Mouse (Mus musculus) limb, embryonic 14.5 days (tissue): Measurements from ENCODE around the gene Cd93. TPM values are rescaled to one million over a fixed set of nuclear protein-coding genes. Genes with fewer than 3 reads are reported as not detected.

Source experiments
- ATAC-seq: fragments of 200-750 bp; cut with Nextera tagmentation; 2 replicates; pipeline ENCODE4 v1.8.0; 2017; ENCODE audit warnings: low read depth, moderate number of reproducible peaks, moderate TSS enrichment; ENCODE audit not compliant: low FRiP score
- DNase-seq: peaks from one replicate; pipeline ENCODE4 v3.0.0-alpha.2; 2015; ENCODE audit warnings: low spot score
- H3K27ac ChIP-seq: fragments of 300-500 bp; sonication (generic); replicated peaks from 2 replicates; pipeline ENCODE4 v1.5.1; 2014; ENCODE audit warnings: low read depth, mild to moderate bottlenecking, low read length, moderate library complexity, mixed read lengths
- H3K27me3 ChIP-seq: fragments of 300-500 bp; sonication (generic); 2 replicates; pipeline ENCODE4 v1.6.1; 2014; ENCODE audit warnings: low read length, mixed read lengths; ENCODE audit not compliant: control insufficient read depth, insufficient read depth
- H3K36me3 ChIP-seq: fragments of 300-500 bp; sonication (generic); 2 replicates; pipeline ENCODE4 v1.6.1; 2014; ENCODE audit warnings: mild to moderate bottlenecking, low read length, moderate library complexity, mixed read lengths; ENCODE audit not compliant: control insufficient read depth, insufficient read depth
- H3K4me1 ChIP-seq: fragments of 300-500 bp; sonication (generic); 2 replicates; pipeline ENCODE4 v1.6.1; 2014; ENCODE audit warnings: antibody characterized with exemption, low read length, mixed read lengths; ENCODE audit not compliant: control insufficient read depth, insufficient read depth
- H3K4me2 ChIP-seq: fragments of 300-500 bp; sonication (generic); replicated peaks from 2 replicates; pipeline ENCODE4 v1.6.1; 2014; ENCODE audit warnings: low read depth, mild to moderate bottlenecking, low read length, moderate library complexity; ENCODE audit not compliant: severe bottlenecking
- H3K4me3 ChIP-seq: fragments of 300-500 bp; sonication (generic); replicated peaks from 2 replicates; pipeline ENCODE4 v1.5.1; 2014; ENCODE audit warnings: low read length
- H3K9ac ChIP-seq: fragments of 300-500 bp; sonication (generic); 2 replicates; pipeline ENCODE4 v1.6.1; 2014; ENCODE audit warnings: mild to moderate bottlenecking, low read depth, low read length, moderate library complexity; ENCODE audit not compliant: severe bottlenecking
- H3K9me3 ChIP-seq: fragments of 300-500 bp; sonication (generic); 2 replicates; pipeline ENCODE4 v1.6.1; 2016; ENCODE audit warnings: low read length; ENCODE audit not compliant: control insufficient read depth
- POLR2A ChIP-seq: fragments of 200-500 bp; IDR thresholded peaks from 2 replicates; pipeline ENCODE4 v1.8.0; 2012; ENCODE audit warnings: inconsistent platforms, mild to moderate bottlenecking, moderate library complexity, borderline replicate concordance; ENCODE audit not compliant: insufficient read depth, insufficient read length; ENCODE audit errors: extremely low read depth
- WGBS: fragments of 180-500 bp; shearing (Covaris S2); extraction: QIAGEN DNeasy Blood & Tissue Kit; methylation state at CpG from one replicate; pipeline ENCODE4 v1.1.7; 2014; 5-methylcytosine and 5-hydroxymethylcytosine counted together
- polyA plus RNA-seq, 2 experiments: library from polyadenylated mRNA; depleted of rRNA in 1 of 2; stranded (reverse) in 1 of 2; unstranded in 1 of 2; fragments of >200 nt; fragmentation: Nextera tagmentation in 1 of 2; extraction: Ambion mirVana in 1 of 2; gene quantifications; 2 replicates each; pipeline versions ENCODE4 v1.2.1 to v1.2.3; 2012 to 2014

Cd93 gene
- polyA plus RNA-seq, 2 experiments: 11.9 to 12.5 TPM

GRCm38 (mm10) chr2:148478141-148478701 is 34.9 kb upstream of the Cd93 start:
- WGBS: 54% methylated on average over 3 of the region's 3 CpGs
- no peak overlapping the region for H3K9ac ChIP-seq
- H3K36me3 ChIP-seq: no peaks in the 10 kb centered on the region
- no peaks in the 10 kb centered on the region for H3K9me3 ChIP-seq
- no peaks in the 10 kb centered on the region for H3K4me1 ChIP-seq
- no peak overlapping the region for H3K4me3 ChIP-seq
- H3K27ac ChIP-seq: no peak overlapping the region
- H3K4me2 ChIP-seq: no peak overlapping the region
- DNase-seq (peak; percentile 12), ATAC-seq (no peak)
- no peaks in the 10 kb centered on the region for H3K27me3 ChIP-seq
- no peak for TF ChIP-seq POLR2A

- H3K4me2 ChIP-seq: no peak overlapping the region
- no peak overlapping the region for H3K4me3 ChIP-seq
- no peaks in the 10 kb centered on the region for H3K9me3 ChIP-seq
- H3K27me3 ChIP-seq: no peaks in the 10 kb centered on the region
- DNase-seq: no peak
- no peak overlapping the region for H3K27ac ChIP-seq
- 72% methylated on average over 2 of the region's 2 CpGs for WGBS
- no peaks in the 10 kb centered on the region for H3K4me1 ChIP-seq
- no peak overlapping the region for H3K9ac ChIP-seq
- no peak for ATAC-seq
- no peaks in the 10 kb centered on the region for H3K36me3 ChIP-seq
- TF ChIP-seq POLR2A: no peak
Observed at GRCm38 (mm10) chr2:148477346-148477745, 34.0 kb upstream of the Cd93 start.

- no peak for DNase-seq
- Histone ChIP-seq H3K4me2 (no peak overlapping the region), H3K27ac (no peak overlapping the region), H3K4me3 (no peak overlapping the region), H3K36me3 (no peaks in the 10 kb centered on the region), H3K4me1 (no peaks in the 10 kb centered on the region), H3K9ac (no peak overlapping the region), H3K9me3 (no peaks in the 10 kb centered on the region), H3K27me3 (no peaks in the 10 kb centered on the region)
- ATAC-seq: no peak
- 82% methylated on average over 4 of the region's 4 CpGs for whole genome bisulfite sequencing
- no peak for TF ChIP-seq POLR2A
Observed at GRCm38 (mm10) chr2:148476576-148476975, 33.2 kb upstream of the Cd93 start.

GRCm38 (mm10) chr2:148475879-148476495 is 32.6 kb upstream of the Cd93 start:
- no peaks in the 10 kb centered on the region for H3K27me3 ChIP-seq
- TF ChIP-seq POLR2A: no peak
- no peak overlapping the region for H3K9ac ChIP-seq
- H3K27ac ChIP-seq: no peak overlapping the region
- no peak overlapping the region for H3K4me3 ChIP-seq
- no peaks in the 10 kb centered on the region for H3K9me3 ChIP-seq
- no peaks in the 10 kb centered on the region for H3K4me1 ChIP-seq
- WGBS: 64% methylated on average over 5 of the region's 5 CpGs
- no peak overlapping the region for H3K4me2 ChIP-seq
- no peaks in the 10 kb centered on the region for H3K36me3 ChIP-seq
- no peak for ATAC-seq
- DNase-seq: no peak

GRCm38 (mm10) chr2:148469341-148470238 is 26.2 kb upstream of the Cd93 start:
- ATAC-seq (no peak), DNase-seq (no peak)
- H3K4me1 ChIP-seq: no peaks in the 10 kb centered on the region
- WGBS: 49% methylated on average over 7 of the region's 7 CpGs
- no peaks in the 10 kb centered on the region for H3K36me3 ChIP-seq
- H3K27ac ChIP-seq: no peak overlapping the region
- H3K9me3 ChIP-seq: no peaks in the 10 kb centered on the region
- H3K9ac ChIP-seq: no peak overlapping the region
- H3K4me2 ChIP-seq: no peak overlapping the region
- no peak for TF ChIP-seq POLR2A
- no peaks in the 10 kb centered on the region for H3K27me3 ChIP-seq
- no peak overlapping the region for H3K4me3 ChIP-seq
